Mouse (Mus musculus) right cerebral cortex, postnatal 4 days (tissue): ENCODE results near the gene Myo5a.
"Not testable (repeated sequence)": the region's sequence is repeated elsewhere in the genome, so short reads cannot be mapped to it uniquely, and the experiment has no call there.

Experiments
- DNase-seq: peaks from one replicate; pipeline ENCODE4 v3.0.0-alpha.2; 2022

Myo5a gene

DNA sequence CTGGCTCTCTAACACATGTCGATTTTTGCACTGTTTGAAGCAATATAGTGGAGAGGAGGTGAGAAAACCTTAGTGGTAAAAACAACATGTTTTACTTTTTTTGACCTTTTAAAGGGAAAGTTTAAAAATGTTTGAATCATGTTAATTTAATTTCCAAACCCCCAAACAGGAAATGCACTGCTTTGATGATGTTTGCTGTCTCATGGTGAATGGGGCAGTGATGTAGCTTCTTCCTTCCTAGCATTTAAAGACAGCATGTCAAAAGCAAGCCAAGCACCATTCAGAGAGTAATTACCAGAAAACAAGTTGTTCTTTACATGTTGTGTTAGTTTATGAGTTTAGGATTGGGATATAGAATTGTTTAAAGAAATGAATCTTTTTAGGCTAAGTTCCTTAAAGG lies 138.4 kb downstream of the Myo5a start:
- DNase-seq, result no peak

- no peak for DNase-seq
These were observed 139.5 kb downstream of the Myo5a start for GRCm38 (mm10) chr9:75210269-75210668.

- DNase-seq, result no peak
These were observed 144.1 kb downstream of the Myo5a start for GRCm38 (mm10) chr9:75214743-75215413.

GRCm38 (mm10) chr9:75219942-75220341 lies 149.1 kb downstream of the Myo5a start:
- no peak for DNase-seq

- no peak for DNase-seq
These were observed 150.8 kb downstream of the Myo5a start for GRCm38 (mm10) chr9:75221420-75222287.

- DNase-seq, result no peak
These were observed 161.3 kb downstream of the Myo5a start, which contains the start of gene Myo5c for GRCm38 (mm10) chr9:75231841-75232746. Gene Myo5c, plus strand, starts transcription at chr9:75232020.

- DNase-seq, result no peak
These were observed 162.0 kb downstream of the Myo5a start for GRCm38 (mm10) chr9:75232860-75233259.

DNA sequence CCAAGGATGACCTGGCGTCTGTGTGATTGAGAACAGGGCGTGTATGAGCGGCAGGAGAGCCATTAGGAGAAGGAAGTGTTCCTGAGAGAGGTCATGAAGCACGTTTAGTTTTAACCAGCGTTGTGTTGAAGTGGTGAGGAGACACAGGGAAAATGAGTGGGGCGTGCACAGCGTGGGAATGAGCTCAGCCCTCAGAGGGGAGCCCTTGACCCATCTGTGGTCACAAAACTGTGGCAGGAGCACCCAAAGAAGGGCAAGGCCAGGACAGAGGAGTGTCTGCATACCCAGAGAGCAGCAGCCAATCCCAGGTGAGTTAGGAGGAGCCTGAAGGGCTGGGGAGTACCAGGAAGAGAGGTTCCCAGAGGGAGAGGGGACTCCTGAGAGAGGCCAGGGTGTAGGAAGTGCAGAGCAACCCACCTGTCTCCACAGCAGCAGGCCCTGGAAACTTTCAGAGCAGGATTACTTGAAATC lies 163.5 kb downstream of the Myo5a start:
- no peak for DNase-seq

DNA sequence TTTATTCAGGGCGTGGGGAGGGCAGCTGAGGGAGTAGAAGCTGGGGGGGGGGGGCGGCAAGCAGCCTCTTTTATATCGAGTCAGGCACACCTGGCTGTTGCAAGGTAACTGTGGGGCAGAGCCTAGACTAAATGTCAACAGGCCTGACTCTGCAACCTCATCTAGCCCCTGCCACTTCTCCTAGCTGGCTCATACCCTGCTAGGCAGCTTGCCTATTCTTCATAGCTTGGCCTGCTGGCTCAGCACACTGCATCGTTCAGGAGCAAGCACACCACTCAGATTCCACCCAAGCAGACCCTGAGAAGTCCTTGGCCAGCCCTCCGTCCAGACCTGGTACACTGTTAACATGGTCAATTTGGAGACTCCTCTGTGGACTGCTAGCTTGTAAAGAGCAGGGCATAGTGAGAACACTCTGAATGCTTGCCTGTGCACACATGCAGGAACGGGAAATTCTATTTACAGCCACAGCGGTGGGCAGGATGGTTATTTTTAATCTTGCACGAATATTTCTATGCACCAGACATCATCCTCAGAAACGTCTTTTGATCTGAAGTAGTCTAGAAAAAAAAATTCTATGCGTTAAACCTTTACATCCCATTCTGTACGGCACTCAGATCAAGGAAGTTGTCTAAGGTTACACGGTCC lies 164.3 kb downstream of the Myo5a start:
- DNase-seq, result no peak

- no peak for DNase-seq
These were observed 164.9 kb downstream of the Myo5a start for GRCm38 (mm10) chr9:75235696-75236095.

- DNase-seq, result no peak
These were observed 165.8 kb downstream of the Myo5a start for GRCm38 (mm10) chr9:75236416-75237308.

DNA sequence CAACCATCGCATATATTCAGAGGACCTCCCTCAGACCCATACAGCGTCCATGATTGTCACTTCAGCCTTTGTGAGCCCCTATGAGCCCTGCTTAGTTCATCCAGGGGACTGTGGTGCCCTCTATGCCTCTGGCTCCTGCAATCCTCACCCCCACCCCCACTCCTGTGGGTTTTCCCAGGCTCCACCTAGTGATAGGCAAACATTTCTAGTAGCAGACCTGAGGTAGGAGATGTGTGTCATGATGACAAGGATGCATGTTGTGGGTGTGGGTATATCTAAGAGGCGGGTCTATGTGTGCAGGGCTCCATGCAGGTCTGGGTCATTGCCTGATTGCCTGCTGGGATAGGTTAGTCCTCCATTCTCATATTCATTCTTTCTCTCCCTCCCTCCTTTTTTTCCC lies 167.4 kb downstream of the Myo5a start:
- DNase-seq, result no peak

DNA sequence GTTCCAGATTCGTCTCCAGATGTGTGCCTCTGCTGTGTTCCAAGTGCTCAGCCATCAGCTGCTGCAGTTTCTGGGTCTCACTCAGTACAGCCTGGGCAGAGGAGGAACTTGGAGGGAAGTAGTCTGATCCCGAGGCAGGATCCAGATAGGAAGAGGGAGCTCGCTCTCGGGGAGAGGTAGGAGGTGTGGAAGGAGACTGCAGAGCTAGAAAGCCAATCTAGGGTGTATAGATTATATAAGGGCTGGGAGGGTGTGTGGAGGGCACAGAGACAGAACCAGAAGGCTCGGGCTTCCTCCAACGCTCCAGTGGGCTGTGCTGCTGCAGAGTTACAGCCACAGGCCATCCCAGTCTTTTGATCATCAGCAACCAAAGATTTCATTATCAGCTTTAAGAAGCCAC lies 172.2 kb downstream of the Myo5a start:
- no peak for DNase-seq

DNA sequence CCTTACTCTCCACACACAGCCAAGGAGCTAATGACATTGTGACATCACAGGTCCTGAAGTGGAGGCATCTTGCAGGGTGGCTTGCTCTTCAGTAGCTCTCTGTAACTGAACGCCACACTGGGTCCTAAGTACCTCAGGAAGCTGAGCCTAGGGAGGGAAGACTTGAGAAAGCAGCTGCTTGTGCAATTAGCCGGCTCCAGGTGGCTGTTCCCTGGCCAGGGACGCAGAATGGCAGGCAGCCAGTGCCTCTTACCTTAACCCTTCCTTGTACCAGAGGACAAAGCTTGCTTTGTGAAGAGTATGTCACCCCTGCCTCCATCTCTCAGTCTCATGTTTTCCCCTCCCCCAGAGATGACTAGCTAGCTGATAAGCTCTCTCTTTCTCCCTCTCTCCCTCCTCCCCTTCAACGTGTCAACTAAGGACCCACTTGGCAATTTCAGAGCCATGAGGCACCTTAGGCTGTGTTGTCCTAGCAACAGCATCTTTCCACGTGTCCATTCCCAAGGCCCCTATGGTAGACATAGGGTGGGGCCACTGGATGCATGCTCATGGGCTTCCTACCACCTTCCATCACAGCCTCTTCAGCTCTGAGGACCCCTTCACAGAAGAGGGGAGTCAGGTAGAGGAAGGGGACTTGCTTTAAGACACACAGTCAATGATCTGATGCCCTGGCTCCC lies 173.1 kb downstream of the Myo5a start:
- no peak for DNase-seq

- no peak for DNase-seq
These were observed 173.7 kb downstream of the Myo5a start for GRCm38 (mm10) chr9:75244527-75244926.

DNA sequence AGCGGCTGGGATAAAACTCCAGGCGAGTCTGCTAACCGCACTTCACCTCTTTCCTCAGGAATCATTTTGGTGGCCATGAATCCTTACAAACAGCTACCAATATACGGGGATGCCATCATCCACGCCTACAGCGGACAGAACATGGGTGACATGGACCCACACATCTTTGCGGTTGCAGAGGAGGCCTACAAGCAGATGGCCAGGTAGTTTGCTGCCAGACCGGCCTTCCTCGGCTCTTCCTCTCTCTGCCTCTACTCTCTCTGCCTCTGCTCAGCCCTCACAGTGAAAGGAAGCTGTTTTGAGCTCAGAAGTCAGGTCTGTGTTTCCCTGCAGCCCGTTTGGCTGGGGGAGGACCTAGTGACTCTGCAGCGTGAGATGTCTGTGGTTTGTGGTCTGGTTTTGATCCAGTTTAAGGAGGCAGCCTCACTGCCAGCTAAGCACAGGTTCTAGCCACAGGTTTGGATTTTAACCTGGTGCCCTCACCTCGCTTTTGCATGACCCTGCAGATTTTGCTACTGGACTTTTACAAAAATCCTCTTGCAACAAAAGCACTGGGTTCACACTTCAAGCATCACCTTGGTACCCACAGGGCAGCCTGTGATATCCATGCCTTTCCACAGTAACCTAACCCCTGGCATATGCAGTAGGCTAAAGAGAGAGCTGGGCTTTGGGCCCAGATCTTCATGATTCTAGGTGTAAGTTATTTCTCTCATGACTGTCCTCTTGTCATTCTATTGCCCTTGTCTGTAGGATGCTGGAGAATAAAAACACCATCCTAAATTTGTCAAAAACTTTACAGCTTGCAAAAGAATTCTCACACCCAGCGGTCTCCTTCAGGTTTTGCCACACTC lies 175.5 kb downstream of the Myo5a start:
- no peak for DNase-seq

DNA sequence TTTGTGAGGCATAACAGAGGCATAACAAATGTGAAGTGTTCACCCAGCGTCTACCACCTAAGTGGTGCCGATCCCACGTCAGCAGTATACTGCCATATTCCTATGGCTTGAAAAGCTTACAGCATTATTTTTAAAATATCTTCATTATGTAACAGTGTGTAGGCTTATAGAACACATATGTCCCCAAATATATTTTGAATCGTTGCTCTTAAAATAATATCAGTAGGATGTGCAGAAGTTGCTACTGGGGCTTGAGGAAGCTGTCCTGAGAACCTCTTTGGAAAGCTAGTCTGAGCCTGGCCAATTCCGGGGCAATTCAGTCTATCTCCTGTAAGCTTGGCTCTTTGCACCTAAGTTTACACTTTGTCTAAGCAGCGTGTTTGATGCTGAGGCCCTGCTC lies 177.1 kb downstream of the Myo5a start:
- no peak for DNase-seq

- no peak for DNase-seq
These were observed 177.5 kb downstream of the Myo5a start for GRCm38 (mm10) chr9:75248359-75248758.

- DNase-seq, result no peak
These were observed 178.1 kb downstream of the Myo5a start for GRCm38 (mm10) chr9:75248874-75249273.

DNA sequence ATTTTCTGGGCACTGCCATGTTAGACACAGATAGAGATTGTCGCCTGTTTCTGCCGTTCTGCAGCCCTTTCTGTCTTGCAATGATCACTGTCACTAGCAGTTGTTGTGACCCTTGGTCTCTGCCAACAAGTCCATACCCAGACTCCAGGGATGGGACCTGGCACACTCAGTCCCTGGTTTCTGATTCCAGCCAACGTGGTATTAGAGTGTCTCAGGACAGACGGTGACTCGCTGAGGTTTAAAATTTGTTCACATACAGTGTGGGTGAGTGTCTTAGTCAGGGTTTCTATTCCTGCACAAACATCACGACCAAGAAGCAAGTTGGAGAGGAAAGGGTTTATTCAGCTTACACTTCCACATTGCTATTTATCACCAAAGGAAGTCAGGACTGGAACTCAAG lies 182.3 kb downstream of the Myo5a start:
- DNase-seq, result not testable (repeated sequence)
